Mouse (Mus musculus) brown adipose tissue, adult 24 weeks (tissue): ENCODE results near the gene Pla2g4b. TPM values are rescaled to one million over a fixed set of nuclear protein-coding genes. Genes with fewer than 3 reads are reported as not detected.

Experiments used
- H3K27ac ChIP-seq: fragments of 200-500 bp; replicated peaks from 2 replicates; pipeline ENCODE4 v1.5.1; 2012; ENCODE audit warnings: low read depth, mild to moderate bottlenecking, low read length
- H3K4me1 ChIP-seq: fragments of 200-500 bp; 2 replicates; pipeline ENCODE4 v1.6.1; 2012; ENCODE audit warnings: low read length, mixed read lengths; ENCODE audit not compliant: control insufficient read depth, insufficient read depth, insufficient read length
- H3K4me3 ChIP-seq: fragments of 200-500 bp; 2 replicates; pipeline ENCODE4 v1.5.1; 2012; ENCODE audit warnings: low read depth, mild to moderate bottlenecking, low read length, moderate library complexity; ENCODE audit not compliant: insufficient read depth
- polyA plus RNA-seq: library from polyadenylated mRNA; stranded (reverse); fragments of >200 nt; gene quantifications from 2 replicates; pipeline ENCODE4 v1.2.4, GENCODE M21; 2012; ENCODE audit not compliant: missing spikeins, insufficient read depth, insufficient read length

Gene Pla2g4b
- polyA plus RNA-seq, 1 experiment: not detected

DNA sequence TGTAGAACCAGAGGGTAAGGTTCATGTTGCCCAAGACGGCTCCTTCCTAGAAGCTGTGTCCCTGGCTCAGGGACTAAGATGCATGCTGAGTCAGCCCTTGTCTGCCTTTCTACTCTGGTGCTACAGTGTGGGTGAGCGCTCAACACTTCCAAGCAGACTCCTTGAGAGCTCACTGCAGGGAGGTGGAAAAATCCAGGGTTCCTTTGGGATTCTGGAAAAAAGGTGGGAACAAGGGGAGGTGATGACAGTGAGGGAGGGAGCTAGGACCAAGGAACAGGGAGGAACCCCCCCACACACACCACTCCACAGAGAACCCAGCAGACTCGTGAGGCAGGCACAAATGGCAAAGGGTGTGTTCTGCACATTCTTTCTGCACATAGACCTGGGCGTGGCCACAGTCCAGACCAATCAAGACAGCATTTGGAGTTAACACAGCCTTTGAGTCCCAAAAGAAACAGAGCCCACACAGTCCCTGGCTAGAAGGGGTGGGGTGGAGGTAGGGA is 10.9 kb downstream of the Pla2g4b start:
- Histone ChIP-seq H3K4me1 (no peaks in the 10 kb centered on the region), H3K27ac (no peak overlapping the region), H3K4me3 (no peak overlapping the region)

DNA sequence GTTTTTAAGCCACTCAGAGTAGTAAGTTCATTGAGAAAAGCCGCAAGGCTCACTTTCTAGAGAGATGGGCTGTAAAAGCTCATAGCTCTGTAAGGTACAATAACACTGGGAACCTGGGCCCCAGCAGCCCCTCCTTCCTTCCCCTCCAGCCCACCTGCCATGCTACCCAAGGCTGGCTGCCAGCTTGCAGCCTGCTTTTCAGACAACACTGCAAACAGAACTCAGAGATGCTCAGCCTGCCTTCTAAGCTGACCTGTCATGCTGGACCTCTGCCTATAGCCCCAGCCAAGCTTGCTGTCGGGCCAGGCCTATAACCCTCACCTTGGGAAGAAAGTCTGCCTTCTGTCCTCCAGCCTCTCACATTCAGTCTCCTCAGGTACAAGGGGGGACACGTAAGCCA is 11.5 kb downstream of the Pla2g4b start:
- Histone ChIP-seq H3K4me1 (no peaks in the 10 kb centered on the region), H3K4me3 (no peak overlapping the region), H3K27ac (no peak overlapping the region)

DNA sequence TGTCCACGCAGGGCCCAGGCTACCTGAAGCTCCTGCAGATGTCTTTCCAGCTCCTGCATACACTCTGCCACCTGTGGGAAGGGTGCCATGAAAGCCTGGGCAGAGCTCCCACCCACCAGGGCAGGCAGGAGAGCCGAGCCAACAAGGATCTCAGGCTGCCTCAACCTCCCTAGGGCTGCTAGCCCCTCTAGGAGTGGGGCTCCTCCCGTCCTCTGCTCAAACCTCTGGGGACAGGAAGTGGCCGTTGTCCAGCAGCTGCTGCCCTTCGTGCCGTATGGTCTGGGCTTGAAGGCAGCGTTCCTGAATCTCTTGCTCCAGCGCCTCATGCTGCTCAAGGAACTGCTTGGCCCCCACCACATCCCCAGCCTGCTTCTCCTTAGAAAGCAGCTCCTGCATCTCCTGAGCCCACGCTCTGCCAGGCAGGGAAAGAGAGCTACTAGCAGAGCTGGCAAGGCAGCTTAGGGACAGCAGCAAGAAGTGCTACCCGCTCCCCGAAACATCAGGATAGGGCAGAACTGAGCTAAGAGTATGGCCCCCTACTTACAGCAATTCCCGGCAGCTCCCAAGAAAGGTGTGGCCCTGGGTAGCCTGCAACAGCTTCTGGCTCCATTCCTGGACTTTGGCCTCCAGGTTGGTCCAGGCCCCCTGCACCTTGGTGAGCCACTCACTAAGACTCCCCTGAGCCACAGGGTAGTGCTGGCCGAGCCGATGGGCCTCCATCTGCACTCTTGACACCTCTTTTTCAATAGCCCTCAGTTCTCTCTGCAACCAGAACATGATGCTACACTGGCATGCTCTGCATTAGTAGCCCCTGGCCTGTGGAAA is 13.5 kb downstream of the Pla2g4b start:
- Histone ChIP-seq H3K27ac (no peak overlapping the region), H3K4me3 (no peak overlapping the region), H3K4me1 (no peaks in the 10 kb centered on the region)

DNA sequence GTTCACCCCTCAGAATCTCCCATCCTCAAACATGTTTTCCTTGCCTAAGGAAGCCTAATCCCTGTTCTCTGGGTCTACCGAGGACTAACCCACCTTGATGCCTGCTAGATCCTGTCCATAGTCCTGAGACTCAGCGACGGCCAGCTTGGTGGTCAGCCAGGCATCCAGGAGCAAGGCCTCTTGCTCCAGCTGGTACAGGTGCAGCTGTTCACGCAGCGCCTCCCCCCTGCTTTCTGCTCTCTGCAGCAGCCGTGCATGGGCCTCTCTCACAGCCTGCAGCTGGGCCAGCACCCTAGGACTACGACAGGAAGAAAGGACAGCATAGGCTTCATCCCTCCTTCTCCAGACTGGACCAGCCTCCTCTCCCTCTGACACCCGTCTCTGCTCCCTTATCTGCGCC is 15.0 kb downstream of the Pla2g4b start:
- no peaks in the 10 kb centered on the region for H3K4me1 ChIP-seq
- H3K27ac ChIP-seq: no peak overlapping the region
- no peak overlapping the region for H3K4me3 ChIP-seq

DNA sequence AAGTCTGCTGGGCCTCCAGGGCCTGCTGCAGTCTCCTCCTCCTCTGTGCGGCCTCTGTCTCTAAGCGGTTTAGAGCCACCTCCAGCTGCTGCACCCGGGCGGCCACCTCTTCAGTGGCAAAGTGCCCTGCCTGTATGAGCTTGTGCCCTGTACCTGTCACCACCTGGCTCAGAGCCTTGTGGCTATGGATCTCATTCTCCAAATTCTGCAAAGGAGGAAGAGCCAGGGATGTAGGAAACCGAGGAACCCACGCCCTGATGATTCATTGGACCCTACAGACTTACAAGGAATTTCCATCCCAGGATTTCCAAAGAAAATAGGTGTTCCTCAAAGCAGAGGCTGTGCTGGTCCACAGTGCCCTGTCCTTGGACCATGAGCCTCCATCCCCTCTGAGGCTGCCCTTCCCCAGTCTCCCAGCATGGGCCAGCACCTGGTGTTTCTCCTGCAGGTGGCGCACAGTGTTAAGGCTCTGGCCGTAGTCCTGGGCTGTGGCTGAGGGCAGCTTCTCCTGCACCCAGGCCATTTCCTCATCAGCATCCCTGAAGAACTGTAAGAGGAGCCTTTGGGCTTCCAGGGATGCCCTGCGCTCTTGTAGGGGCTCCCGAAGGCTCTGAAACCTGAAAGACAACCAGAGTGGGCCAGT is 16.5 kb downstream of the Pla2g4b start:
- Histone ChIP-seq H3K4me1 (0 out of 2 replicates have a peak, but pooled peaks cover 4% of the 10 kb centered on the region), H3K27ac (no peak overlapping the region), H3K4me3 (no peak overlapping the region)

DNA sequence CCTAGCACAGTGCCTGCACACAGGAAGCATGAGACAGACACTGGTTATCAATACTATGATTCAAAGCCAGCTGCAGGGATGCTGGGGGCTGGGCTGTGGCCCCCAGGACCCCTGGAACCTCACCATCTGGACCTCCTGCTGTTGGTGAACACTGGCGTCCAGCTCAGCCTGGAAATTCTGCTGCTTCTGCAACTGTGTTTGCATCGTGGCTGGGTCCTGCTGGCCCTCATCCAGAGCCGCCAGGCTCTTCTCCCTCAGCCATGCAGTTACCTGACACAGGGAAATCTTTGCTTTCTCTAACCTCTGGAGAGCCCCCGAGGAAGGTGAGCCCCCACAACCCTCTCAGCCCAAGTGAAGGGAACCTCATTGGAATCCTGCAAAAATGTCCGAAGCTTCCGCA is 18.2 kb downstream of the Pla2g4b start:
- Histone ChIP-seq H3K27ac (no peak overlapping the region), H3K4me3 (no peak overlapping the region), H3K4me1 (peaks cover 20% of the 10 kb centered on the region)

DNA sequence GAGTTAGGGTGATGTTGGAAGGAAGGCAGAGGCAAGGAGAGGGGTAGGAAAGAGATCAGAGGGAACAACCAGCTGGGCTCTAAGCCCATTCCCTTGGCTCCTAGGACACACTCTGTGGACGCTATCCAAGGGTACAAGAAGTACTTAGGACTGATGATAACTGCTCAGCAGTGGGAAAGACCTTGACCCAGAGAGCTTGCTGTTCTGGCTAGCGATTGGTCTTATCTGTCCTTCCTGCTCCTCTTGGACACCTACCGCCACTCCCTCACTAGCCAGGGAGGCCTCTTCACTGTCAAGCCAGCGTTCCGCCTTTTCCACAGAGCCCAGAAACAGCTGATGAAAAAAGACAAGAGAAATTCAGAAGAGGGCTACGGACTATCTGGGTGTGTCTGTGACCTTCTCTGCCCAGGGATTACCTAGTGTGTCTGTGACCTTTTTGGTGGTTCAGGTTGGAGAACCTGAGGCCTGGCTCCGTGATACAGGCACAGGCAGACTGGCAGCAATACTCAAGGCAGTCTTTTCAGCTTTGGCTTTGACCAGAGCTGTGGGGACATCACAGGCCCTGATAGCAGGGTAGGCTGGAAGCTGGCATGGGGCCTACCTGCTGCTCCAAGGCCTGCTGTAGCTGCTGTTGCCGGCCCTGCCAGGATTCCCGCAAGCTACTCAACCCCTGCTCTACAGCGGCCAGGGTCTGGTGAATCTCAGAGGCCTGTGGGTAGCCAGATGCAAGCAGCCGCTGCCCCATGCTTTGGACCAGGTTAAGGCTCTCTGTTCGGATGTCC is 21.7 kb downstream of the Pla2g4b start:
- Histone ChIP-seq H3K4me3 (no peak overlapping the region), H3K4me1 (peaks cover 38% of the 10 kb centered on the region), H3K27ac (peak overlapping the region; percentile 68)

DNA sequence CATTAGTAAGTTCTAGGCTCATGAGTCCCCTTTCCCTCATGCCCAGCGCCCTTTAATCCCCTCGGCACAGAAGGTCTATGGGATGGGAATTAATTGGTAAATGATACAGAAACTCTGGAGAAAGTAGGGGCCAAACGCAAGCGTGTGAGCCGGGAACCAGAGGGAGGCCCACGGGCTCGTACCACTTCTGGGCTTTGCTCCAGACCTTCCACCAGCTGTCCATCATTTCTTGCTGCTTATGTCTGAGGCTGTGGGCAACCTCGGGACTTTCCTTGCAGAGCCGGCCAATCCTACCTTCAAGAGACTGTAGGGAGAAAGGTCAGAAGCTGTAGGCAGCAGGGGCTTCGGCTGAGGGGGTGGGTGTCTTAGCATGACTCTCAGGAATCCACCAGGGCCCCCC is 22.7 kb downstream of the Pla2g4b start:
- Histone ChIP-seq H3K4me3 (no peak overlapping the region), H3K4me1 (peaks cover 42% of the 10 kb centered on the region), H3K27ac (no peak overlapping the region)

DNA sequence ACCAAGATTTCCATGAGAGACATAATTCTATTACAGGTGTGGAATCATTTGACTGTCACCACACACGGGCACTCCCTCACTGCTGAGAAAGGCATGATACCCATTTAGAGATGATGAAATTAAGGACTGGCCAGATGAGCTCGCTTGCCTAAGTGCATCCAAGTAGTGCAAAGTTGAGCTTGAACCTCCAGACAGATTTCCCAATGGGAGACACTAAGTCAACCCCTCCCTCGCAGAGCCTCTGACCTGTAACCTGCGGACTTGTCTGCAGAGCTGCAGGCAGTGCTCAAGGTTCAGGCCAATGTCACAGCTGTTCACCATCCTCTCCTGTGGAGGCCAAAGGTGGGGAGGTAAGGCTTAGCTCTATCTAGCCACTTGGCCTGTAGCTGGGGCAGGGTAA is 25.6 kb downstream of the Pla2g4b start:
- Histone ChIP-seq H3K4me3 (no peak overlapping the region), H3K27ac (peak overlapping the region; percentile 75), H3K4me1 (peaks cover 46% of the 10 kb centered on the region)

DNA sequence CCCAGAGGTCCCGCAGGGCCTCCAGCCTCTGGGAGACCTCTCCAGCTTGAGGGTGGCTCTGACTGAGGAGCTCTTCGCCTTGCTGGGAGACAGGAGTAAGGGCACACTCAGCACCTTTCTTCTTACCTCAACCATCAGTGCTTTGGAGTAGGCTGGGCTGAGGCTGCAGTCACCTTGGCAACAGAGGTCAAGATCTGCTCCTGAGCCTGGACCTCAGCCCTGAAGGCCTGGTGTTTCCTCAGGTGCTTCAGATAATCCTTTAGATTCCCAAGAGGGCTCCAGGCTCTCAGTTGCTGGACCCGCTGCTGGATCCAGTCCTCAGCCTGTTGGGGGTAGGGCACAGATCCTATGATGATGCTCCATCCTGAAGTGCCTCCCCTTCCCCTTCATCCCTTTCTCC is 26.2 kb downstream of the Pla2g4b start:
- Histone ChIP-seq H3K27ac (peak overlapping the region; percentile 75), H3K4me1 (peaks cover 42% of the 10 kb centered on the region), H3K4me3 (no peak overlapping the region)

DNA sequence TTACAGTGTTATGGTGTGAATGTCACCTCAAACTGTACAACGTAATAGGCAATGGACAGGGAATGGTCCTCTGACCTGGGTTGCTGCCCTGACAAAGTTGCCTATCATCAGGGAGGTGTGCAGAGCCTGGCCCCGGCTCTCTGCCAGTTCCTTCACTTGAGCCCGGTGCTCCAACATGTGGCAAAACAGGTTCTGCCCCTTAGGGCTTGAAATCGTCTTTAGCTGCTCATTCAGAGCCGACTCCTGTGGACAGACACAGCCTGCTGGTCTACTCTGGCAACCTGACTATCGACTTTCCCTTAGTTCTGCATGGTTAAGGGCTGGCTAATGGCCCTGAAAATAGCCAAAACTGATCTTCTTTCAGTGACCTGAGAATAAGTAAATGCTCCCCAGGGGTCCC is 27.0 kb downstream of the Pla2g4b start:
- H3K4me1 ChIP-seq: peaks cover 38% of the 10 kb centered on the region
- no peak overlapping the region for H3K4me3 ChIP-seq
- peak overlapping the region; percentile 75 for H3K27ac ChIP-seq

DNA sequence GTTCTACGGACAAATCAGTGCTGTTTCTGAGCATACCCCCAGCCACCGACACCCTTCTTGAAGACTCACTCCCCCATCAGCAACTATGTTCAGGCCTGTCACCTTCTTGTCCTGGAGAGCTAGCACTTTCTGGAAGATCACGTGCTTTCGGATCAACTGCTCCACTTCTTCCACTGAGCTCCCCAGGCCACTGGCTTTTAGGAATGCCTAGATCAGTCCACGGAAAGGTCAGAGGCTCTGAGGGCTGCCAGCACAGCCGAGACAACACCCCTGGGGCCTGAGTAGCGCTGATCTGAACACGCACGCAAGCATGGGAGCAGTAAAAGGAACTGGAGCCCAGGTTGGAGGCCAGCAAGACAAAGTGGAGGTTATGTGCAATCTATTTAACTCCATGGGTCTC is 27.4 kb downstream of the Pla2g4b start:
- Histone ChIP-seq H3K4me3 (no peak overlapping the region), H3K4me1 (peaks cover 34% of the 10 kb centered on the region), H3K27ac (peak overlapping the region; percentile 75)

DNA sequence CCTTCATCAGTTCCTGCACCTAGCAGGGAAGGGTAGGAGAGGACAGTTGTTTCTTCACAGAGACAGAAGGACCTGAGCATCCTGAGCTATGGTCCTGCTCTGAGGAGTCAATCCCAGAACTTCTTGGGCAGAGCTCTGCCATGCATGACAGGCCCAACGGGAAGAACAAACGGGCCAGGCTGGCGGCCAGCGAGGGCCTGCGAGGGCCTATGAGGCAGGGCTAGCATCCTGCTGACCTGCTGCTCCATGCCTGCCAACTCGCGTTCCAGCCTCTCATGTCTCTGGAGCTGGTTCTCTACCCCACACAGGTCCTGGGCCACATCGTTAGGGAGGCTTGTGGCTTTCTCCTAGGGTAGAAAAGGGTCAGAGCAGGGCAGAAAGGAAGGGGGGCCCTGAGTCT is 29.0 kb downstream of the Pla2g4b start:
- H3K27ac ChIP-seq: no peak overlapping the region
- H3K4me3 ChIP-seq: no peak overlapping the region
- peaks cover 24% of the 10 kb centered on the region for H3K4me1 ChIP-seq

DNA sequence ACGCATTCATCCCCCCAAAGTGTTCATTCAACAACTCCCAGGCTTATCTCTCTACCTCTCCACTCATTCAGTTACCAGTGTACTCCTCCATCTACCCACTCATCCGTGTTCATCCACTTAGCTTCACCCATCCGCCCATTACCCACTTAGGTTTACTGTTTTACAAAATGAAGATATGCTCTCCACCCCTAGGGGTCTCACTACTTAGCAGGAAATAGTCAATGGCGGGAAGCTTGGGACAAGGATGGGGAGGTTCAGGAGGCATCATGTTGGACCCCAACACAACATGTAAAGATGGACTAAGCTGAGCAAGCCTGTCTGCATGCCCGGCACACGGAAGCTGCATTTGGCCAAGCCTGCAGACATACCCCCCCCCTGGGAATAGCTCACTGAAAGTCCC is 31.4 kb downstream of the Pla2g4b start:
- H3K4me3 ChIP-seq: no peak overlapping the region
- H3K4me1 ChIP-seq: peaks cover 11% of the 10 kb centered on the region
- H3K27ac ChIP-seq: no peak overlapping the region

DNA sequence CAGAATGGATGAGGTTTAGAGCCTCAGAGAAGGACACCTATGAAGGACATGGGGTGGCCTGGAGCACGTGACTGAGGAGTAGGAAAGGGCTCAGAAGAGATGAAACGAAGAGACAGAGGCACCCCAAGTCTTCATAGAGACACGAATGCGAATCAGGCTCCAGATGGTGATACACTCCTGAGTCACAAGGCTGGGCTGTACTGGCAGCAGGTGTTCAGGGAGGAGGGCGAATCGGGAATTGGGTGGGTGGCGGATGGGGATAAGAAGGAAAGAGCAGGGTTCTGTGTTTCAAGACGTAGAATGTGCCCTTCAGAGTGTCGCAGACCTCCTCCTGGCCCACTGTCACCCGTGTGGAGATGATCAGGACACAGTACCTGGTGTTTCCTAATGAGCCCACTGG is 32.0 kb downstream of the Pla2g4b start:
- Histone ChIP-seq H3K4me1 (peaks cover 6% of the 10 kb centered on the region; the same call in 1 of the 2 replicates), H3K27ac (no peak overlapping the region), H3K4me3 (no peak overlapping the region)
